ENCODE assay signal across 8 mouse cellular contexts in the genomic region with DNA sequence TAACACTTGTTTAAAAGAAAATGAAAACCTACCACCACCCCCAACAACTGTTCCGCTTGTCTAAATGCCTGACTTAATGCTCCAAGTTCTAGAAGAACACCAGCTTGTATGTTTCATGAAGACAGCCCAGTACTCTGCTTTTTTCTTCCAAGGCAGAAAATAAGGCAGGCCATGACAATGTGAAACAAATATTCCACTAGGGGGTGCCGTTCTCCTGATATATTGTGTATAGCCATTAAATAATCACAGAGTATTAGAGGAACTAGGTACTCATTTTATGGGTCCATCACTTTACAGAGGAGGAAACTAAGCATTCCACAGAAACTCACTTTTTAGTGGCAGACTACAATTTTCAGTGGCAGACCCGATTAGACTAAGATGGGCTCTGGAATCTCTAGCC. TPM values are rescaled to one million over a fixed set of nuclear protein-coding genes. Genes with fewer than 3 reads are reported as not detected.
DNase-seq lines count a peak whose midpoint lies in the region; ATAC-seq lines count a peak whose summit lies in the region.

No protein-coding gene starts in this region.

- H3K9me3 ChIP-seq in forebrain, embryonic 16.5 days (ENCODE audit: control insufficient read depth, low read length), result no peaks in the 10 kb centered on the region
- H3K9me3 ChIP-seq in kidney, embryonic 15.5 days (replicated peaks), result no peaks in the 10 kb centered on the region
- no peaks in the 10 kb centered on the region for H3K9me3 ChIP-seq in stomach, embryonic 16.5 days (replicated peaks; ENCODE audit: control insufficient read depth, low read length)

- no peak overlapping the region for H3K4me2 ChIP-seq in forebrain, embryonic 16.5 days (ENCODE audit: low read length)
- H3K4me2 ChIP-seq in kidney, embryonic 15.5 days, result no peak overlapping the region
- H3K4me2 ChIP-seq in stomach, embryonic 16.5 days (ENCODE audit: low read depth, low read length), result no peak overlapping the region

- H3K4me3 ChIP-seq in forebrain, embryonic 16.5 days (replicated peaks; ENCODE audit: low read length), result no peak overlapping the region
- H3K4me3 ChIP-seq in kidney, embryonic 15.5 days (replicated peaks), result no peak overlapping the region
- no peak overlapping the region for H3K4me3 ChIP-seq in stomach, embryonic 16.5 days (replicated peaks; ENCODE audit: low read length)

- peaks cover 2% of the 10 kb centered on the region; the same call in 1 of the 2 replicates for H3K36me3 ChIP-seq in forebrain, embryonic 16.5 days (ENCODE audit: control insufficient read depth, insufficient read depth)
- peaks cover 76% of the 10 kb centered on the region for H3K36me3 ChIP-seq in kidney, embryonic 15.5 days
- peaks cover 3% of the 10 kb centered on the region; the same call in 1 of the 2 replicates for H3K36me3 ChIP-seq in stomach, embryonic 16.5 days (ENCODE audit: control insufficient read depth, insufficient read depth, low read length)

- 56% methylated on average over 3 of the region's 3 CpGs for WGBS in forebrain, embryonic 16.5 days
- WGBS in kidney, embryonic 15.5 days, result 52% methylated on average over 3 of the region's 3 CpGs
- WGBS in stomach, embryonic 16.5 days, result 38% methylated on average over 3 of the region's 3 CpGs

- H3K9ac ChIP-seq in forebrain, embryonic 16.5 days (replicated peaks; ENCODE audit: low read depth, low read length), result no peak overlapping the region
- H3K9ac ChIP-seq in kidney, embryonic 15.5 days, result no peak overlapping the region
- no peak overlapping the region for H3K9ac ChIP-seq in stomach, embryonic 16.5 days (ENCODE audit: low read length)

- ATAC-seq in cerebellum, adult (ENCODE audit: insufficient number of reproducible peaks, low FRiP score, low TSS enrichment), result no peak
- ATAC-seq in forebrain, embryonic 16.5 days, result peak; percentile 47; the same call in 1 of the 2 replicates
- peak; percentile 64; the same call in 1 of the 2 replicates for ATAC-seq in kidney, embryonic 15.5 days (replicated peaks; ENCODE audit: low FRiP score)
- ATAC-seq in stomach, embryonic 16.5 days (ENCODE audit: insufficient read depth, low FRiP score), result peak; percentile 75

- peak; percentile 33 for DNase-seq in cerebellum, adult 11 months
- peak; percentile 55 for DNase-seq in urinary bladder, postnatal 14 days (ENCODE audit: low spot score)
- no peak for DNase-seq in urinary bladder, postnatal 10 days (ENCODE audit: low spot score)
- DNase-seq in lung, postnatal 14 days, result peak; percentile 73

- no peaks in the 10 kb centered on the region for H3K27me3 ChIP-seq in forebrain, embryonic 16.5 days (replicated peaks; ENCODE audit: control insufficient read depth, insufficient read depth, low read length)
- H3K27me3 ChIP-seq in kidney, embryonic 15.5 days, result no peaks in the 10 kb centered on the region
- no peaks in the 10 kb centered on the region for H3K27me3 ChIP-seq in stomach, embryonic 16.5 days (ENCODE audit: control insufficient read depth, insufficient read depth, low read length)

- H3K4me1 ChIP-seq in forebrain, embryonic 16.5 days (replicated peaks; ENCODE audit: control insufficient read depth, insufficient read depth, low read length), result peaks cover 3% of the 10 kb centered on the region; the same call in 1 of the 2 replicates
- H3K4me1 ChIP-seq in kidney, embryonic 15.5 days, result 0 out of 2 replicates have a peak, but pooled peaks cover 4% of the 10 kb centered on the region
- peaks cover 6% of the 10 kb centered on the region; the same call in 1 of the 2 replicates for H3K4me1 ChIP-seq in stomach, embryonic 16.5 days (ENCODE audit: control insufficient read depth, insufficient read depth, low read length)

- no peak overlapping the region for H3K27ac ChIP-seq in forebrain, embryonic 16.5 days (ENCODE audit: low read length)
- H3K27ac ChIP-seq in kidney, embryonic 15.5 days, result no peak overlapping the region
- H3K27ac ChIP-seq in stomach, embryonic 16.5 days (ENCODE audit: low read length), result peak overlapping the region; percentile 20; the same call in 1 of the 2 replicates

RNA-seq across cellular contexts. Expression of gene Nek9, which starts 7.2 kb away (rescaled TPM):
- polyA plus RNA-seq in forebrain, embryonic 16.5 days (2015; fragmentation: Nextera tagmentation; extraction: Ambion mirVana), result 13.2 and 13.9 TPM in 2 replicates
- polyA plus RNA-seq in kidney, embryonic 15.5 days (2015; fragmentation: Nextera tagmentation; extraction: Ambion mirVana), result 22.3 and 23.0 TPM in 2 replicates
- 16.8 and 17.1 TPM in 2 replicates for polyA plus RNA-seq in stomach, embryonic 16.5 days (2015; fragmentation: Nextera tagmentation; extraction: Ambion mirVana)

RNA-seq across cellular contexts. Expression of gene Tmed10, which starts 28.3 kb away (rescaled TPM):
- 150 and 175 TPM in 2 replicates for polyA plus RNA-seq in forebrain, embryonic 16.5 days (2015; fragmentation: Nextera tagmentation; extraction: Ambion mirVana)
- 323 and 334 TPM in 2 replicates for polyA plus RNA-seq in kidney, embryonic 15.5 days (2015; fragmentation: Nextera tagmentation; extraction: Ambion mirVana)
- 383 and 401 TPM in 2 replicates for polyA plus RNA-seq in stomach, embryonic 16.5 days (2015; fragmentation: Nextera tagmentation; extraction: Ambion mirVana)

RNA-seq across cellular contexts. Expression of gene Zc2hc1c, which starts 58.0 kb away (rescaled TPM):
- polyA plus RNA-seq in forebrain, embryonic 16.5 days (2015; fragmentation: Nextera tagmentation; extraction: Ambion mirVana), result 0.86 and 0.98 TPM in 2 replicates
- 2.8 and 3.4 TPM in 2 replicates for polyA plus RNA-seq in kidney, embryonic 15.5 days (2015; fragmentation: Nextera tagmentation; extraction: Ambion mirVana)
- polyA plus RNA-seq in stomach, embryonic 16.5 days (2015; fragmentation: Nextera tagmentation; extraction: Ambion mirVana), result 2.0 and 2.1 TPM in 2 replicates

RNA-seq across cellular contexts. Expression of gene Acyp1, which starts 58.1 kb away (rescaled TPM):
- polyA plus RNA-seq in forebrain, embryonic 16.5 days (2015; fragmentation: Nextera tagmentation; extraction: Ambion mirVana), result 46.9 and 52.8 TPM in 2 replicates
- polyA plus RNA-seq in kidney, embryonic 15.5 days (2015; fragmentation: Nextera tagmentation; extraction: Ambion mirVana), result 59.5 and 65.4 TPM in 2 replicates
- polyA plus RNA-seq in stomach, embryonic 16.5 days (2015; fragmentation: Nextera tagmentation; extraction: Ambion mirVana), result 39.5 and 50.6 TPM in 2 replicates
